Mouse (Mus musculus): ENCODE measurements around the gene Hoxc4. TPM values are rescaled to one million over a fixed set of nuclear protein-coding genes. Genes with fewer than 3 reads are reported as not detected.

The Hoxc4 gene
- polyA plus RNA-seq, 1 experiment from 2014 or later = not detected

DNA sequence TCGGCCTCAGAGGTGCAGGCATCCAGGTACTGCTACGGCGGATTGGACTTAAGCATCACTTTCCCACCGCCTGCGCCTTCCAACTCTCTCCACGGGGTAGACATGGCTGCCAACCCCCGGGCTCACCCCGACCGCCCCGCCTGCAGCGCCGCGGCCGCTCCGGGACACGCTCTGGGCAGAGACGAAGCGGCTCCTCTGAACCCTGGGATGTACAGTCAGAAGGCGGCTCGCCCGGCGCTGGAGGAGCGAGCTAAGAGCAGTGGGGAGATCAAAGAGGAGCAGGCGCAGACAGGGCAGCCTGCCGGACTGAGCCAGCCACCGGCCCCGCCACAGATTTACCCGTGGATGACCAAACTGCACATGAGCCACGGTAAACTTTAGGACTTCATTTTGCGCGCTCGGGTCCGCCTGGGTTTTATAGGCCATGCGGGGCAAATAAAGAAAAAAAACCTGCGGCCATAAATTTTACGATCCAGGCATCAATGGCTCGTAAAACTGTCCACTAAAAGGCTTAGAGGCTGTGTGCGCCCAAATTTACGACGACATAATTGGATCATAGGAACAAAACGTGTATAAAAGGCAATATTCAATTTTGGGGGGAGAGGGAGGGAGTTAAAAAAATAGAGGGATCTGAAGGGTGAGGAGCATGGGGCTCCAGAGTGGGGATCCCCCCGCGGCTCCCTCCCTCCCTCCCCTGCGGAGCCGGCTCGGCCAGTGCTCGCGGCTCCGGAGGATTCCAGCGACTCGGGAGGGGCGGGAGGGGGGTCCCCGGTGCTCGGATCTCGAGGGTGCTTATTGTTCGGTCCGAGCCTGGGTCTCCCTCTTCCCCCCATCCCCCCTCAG is 4.3 kb upstream of the Hoxc4 start:
- H3K27me3 ChIP-seq (ENCODE audit: control insufficient read depth, insufficient read depth, low read length) = peaks cover 98% of the 10 kb centered on the region
- no peak overlapping the region for H3K4me2 ChIP-seq (ENCODE audit: low read length)
- under 1% methylated on average over 57 of the region's 57 CpGs for WGBS
- H3K4me3 ChIP-seq (replicated peaks; ENCODE audit: low read depth, low read length) = no peak overlapping the region
- H3K36me3 ChIP-seq (ENCODE audit: control insufficient read depth, insufficient read depth, low read length) = no peaks in the 10 kb centered on the region
- H3K9me3 ChIP-seq (ENCODE audit: control insufficient read depth, low read length) = no peaks in the 10 kb centered on the region
- no peak for ATAC-seq (ENCODE audit: low FRiP score, low TSS enrichment)
- no peak for DNase-seq
- H3K27ac ChIP-seq (replicated peaks; ENCODE audit: low read depth, low read length) = no peak overlapping the region
- H3K9ac ChIP-seq (replicated peaks; ENCODE audit: low read length) = no peak overlapping the region
- H3K4me1 ChIP-seq (ENCODE audit: control insufficient read depth, insufficient read depth, low read length) = no peaks in the 10 kb centered on the region

DNA sequence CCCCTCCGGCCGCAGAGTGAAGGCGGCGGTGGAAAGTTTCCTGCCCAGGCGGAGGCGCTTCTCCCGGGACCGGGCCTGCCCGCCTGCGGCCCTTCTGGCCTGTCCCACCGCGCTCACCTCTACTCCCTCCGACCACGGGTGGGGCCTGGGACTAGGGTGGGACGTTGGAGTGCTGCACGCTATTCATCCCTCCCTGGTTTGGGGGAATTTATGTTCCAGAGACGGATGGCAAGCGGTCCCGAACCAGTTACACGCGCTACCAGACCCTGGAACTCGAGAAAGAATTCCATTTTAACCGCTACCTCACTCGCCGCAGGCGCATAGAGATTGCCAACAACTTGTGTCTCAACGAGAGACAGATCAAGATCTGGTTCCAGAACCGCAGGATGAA is 3.7 kb upstream of the Hoxc4 start:
- Histone ChIP-seq H3K9me3 (ENCODE audit: control insufficient read depth, low read length) (no peaks in the 10 kb centered on the region), H3K27ac (replicated peaks; ENCODE audit: low read depth, low read length) (no peak overlapping the region), H3K36me3 (ENCODE audit: control insufficient read depth, insufficient read depth, low read length) (no peaks in the 10 kb centered on the region), H3K9ac (replicated peaks; ENCODE audit: low read length) (no peak overlapping the region), H3K4me2 (ENCODE audit: low read length) (no peak overlapping the region), H3K27me3 (ENCODE audit: control insufficient read depth, insufficient read depth, low read length) (peaks cover 98% of the 10 kb centered on the region), H3K4me1 (ENCODE audit: control insufficient read depth, insufficient read depth, low read length) (no peaks in the 10 kb centered on the region), H3K4me3 (replicated peaks; ENCODE audit: low read depth, low read length) (no peak overlapping the region)
- WGBS = under 1% methylated on average over 28 of the region's 28 CpGs
- no peak for DNase-seq
- ATAC-seq (ENCODE audit: low FRiP score, low TSS enrichment) = no peak

- H3K9me3 ChIP-seq (ENCODE audit: control insufficient read depth, low read length) = no peaks in the 10 kb centered on the region
- H3K27me3 ChIP-seq (ENCODE audit: control insufficient read depth, insufficient read depth, low read length) = peaks cover 98% of the 10 kb centered on the region
- no peak overlapping the region for H3K9ac ChIP-seq (replicated peaks; ENCODE audit: low read length)
- H3K4me1 ChIP-seq (ENCODE audit: control insufficient read depth, insufficient read depth, low read length) = no peaks in the 10 kb centered on the region
- ATAC-seq (ENCODE audit: low FRiP score, low TSS enrichment) = no peak
- H3K4me3 ChIP-seq (replicated peaks; ENCODE audit: low read depth, low read length) = no peak overlapping the region
- DNase-seq = no peak
- 2% methylated on average over 19 of the region's 19 CpGs for WGBS
- no peak overlapping the region for H3K27ac ChIP-seq (replicated peaks; ENCODE audit: low read depth, low read length)
- H3K4me2 ChIP-seq (ENCODE audit: low read length) = no peak overlapping the region
- H3K36me3 ChIP-seq (ENCODE audit: control insufficient read depth, insufficient read depth, low read length) = no peaks in the 10 kb centered on the region
These were observed 3.1 kb upstream of the Hoxc4 start for GRCm38 (mm10) chr15:103015406-103016166.

DNA sequence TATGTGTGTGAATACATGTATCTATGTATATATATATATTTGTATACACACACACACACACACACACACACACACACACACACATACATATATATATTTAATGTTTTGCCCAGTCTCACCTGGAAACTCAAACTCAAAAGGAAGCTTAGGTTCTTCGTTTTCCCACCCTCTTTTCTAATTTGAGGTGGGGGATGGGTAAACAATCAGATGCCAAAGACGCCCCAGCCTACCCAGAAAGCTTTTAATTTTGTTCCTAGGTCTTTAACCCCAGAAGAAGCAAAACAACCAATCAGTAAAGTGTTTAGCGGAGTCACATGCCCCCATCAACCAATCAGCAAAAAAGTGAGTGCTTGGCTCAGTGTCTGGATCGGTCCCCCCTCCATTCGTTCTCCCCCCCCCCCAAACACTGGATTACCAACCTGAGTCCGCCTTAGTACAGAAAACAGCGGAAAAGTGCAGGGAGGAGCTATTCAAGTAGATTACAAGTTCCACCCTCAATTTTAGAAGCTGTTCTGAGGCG is 2.2 kb downstream of the Hoxc4 start:
- DNase-seq = no peak
- H3K4me2 ChIP-seq (ENCODE audit: low read length) = no peak overlapping the region
- H3K4me1 ChIP-seq (ENCODE audit: control insufficient read depth, insufficient read depth, low read length) = no peaks in the 10 kb centered on the region
- H3K36me3 ChIP-seq (ENCODE audit: control insufficient read depth, insufficient read depth, low read length) = no peaks in the 10 kb centered on the region
- no peak for ATAC-seq (ENCODE audit: low FRiP score, low TSS enrichment)
- H3K9me3 ChIP-seq (ENCODE audit: control insufficient read depth, low read length) = no peaks in the 10 kb centered on the region
- H3K27me3 ChIP-seq (ENCODE audit: control insufficient read depth, insufficient read depth, low read length) = peaks cover 100% of the 10 kb centered on the region
- H3K4me3 ChIP-seq (replicated peaks; ENCODE audit: low read depth, low read length) = no peak overlapping the region
- 1% methylated on average over 8 of the region's 8 CpGs for WGBS
- H3K9ac ChIP-seq (replicated peaks; ENCODE audit: low read length) = no peak overlapping the region
- H3K27ac ChIP-seq (replicated peaks; ENCODE audit: low read depth, low read length) = no peak overlapping the region

DNA sequence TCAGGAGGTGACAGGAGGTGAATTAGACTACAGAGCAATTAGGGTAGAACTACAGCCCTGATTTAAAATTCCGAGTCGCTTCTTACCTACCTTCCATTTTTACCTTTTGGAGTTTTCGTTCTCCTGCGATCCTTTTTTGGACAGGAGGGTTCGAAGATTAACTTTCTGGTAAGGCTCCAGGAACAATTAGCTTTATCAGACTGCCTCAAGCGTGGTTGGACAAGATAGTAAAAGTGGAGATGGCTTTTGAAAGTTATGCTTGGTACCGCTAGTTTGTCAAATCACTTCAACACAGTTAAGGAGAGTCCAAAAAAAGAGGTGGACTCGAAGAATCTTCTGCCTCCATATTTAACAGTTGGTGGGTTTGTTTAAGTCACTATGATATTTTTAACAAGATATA is 2.8 kb downstream of the Hoxc4 start:
- H3K27ac ChIP-seq (replicated peaks; ENCODE audit: low read depth, low read length) = no peak overlapping the region

GRCm38 (mm10) chr15:103024131-103024530 is 5.4 kb downstream of the Hoxc4 start:
- no peak overlapping the region for H3K27ac ChIP-seq (replicated peaks; ENCODE audit: low read depth, low read length)
- H3K4me2 ChIP-seq (ENCODE audit: low read length) = no peak overlapping the region
- H3K9ac ChIP-seq (replicated peaks; ENCODE audit: low read length) = no peak overlapping the region

More for the DNA sequence above, 2.8 kb downstream of the Hoxc4 start:
- H3K4me3 ChIP-seq (replicated peaks; ENCODE audit: low read depth, low read length) = no peak overlapping the region
- H3K9ac ChIP-seq (replicated peaks; ENCODE audit: low read length) = no peak overlapping the region
- no peaks in the 10 kb centered on the region for H3K36me3 ChIP-seq (ENCODE audit: control insufficient read depth, insufficient read depth, low read length)
- H3K9me3 ChIP-seq (ENCODE audit: control insufficient read depth, low read length) = no peaks in the 10 kb centered on the region
- no peaks in the 10 kb centered on the region for H3K4me1 ChIP-seq (ENCODE audit: control insufficient read depth, insufficient read depth, low read length)
- H3K27me3 ChIP-seq (ENCODE audit: control insufficient read depth, insufficient read depth, low read length) = peaks cover 100% of the 10 kb centered on the region
- no peak for DNase-seq
- WGBS = 9% methylated on average over 8 of the region's 8 CpGs
- no peak for ATAC-seq (ENCODE audit: low FRiP score, low TSS enrichment)
- H3K4me2 ChIP-seq (ENCODE audit: low read length) = no peak overlapping the region

GRCm38 (mm10) chr15:103027266-103028235 is 8.8 kb downstream of the Hoxc4 start:
- 2% methylated on average over 43 of the region's 43 CpGs for WGBS
- DNase-seq = no peak
- H3K27me3 ChIP-seq (ENCODE audit: control insufficient read depth, insufficient read depth, low read length) = peaks cover 99% of the 10 kb centered on the region
- H3K9me3 ChIP-seq (ENCODE audit: control insufficient read depth, low read length) = no peaks in the 10 kb centered on the region
- no peak for ATAC-seq (ENCODE audit: low FRiP score, low TSS enrichment)
- no peak overlapping the region for H3K27ac ChIP-seq (replicated peaks; ENCODE audit: low read depth, low read length)
- no peak overlapping the region for H3K9ac ChIP-seq (replicated peaks; ENCODE audit: low read length)
- H3K36me3 ChIP-seq (ENCODE audit: control insufficient read depth, insufficient read depth, low read length) = no peaks in the 10 kb centered on the region
- H3K4me1 ChIP-seq (ENCODE audit: control insufficient read depth, insufficient read depth, low read length) = no peaks in the 10 kb centered on the region
- no peak overlapping the region for H3K4me2 ChIP-seq (ENCODE audit: low read length)
- H3K4me3 ChIP-seq (replicated peaks; ENCODE audit: low read depth, low read length) = no peak overlapping the region

More at GRCm38 (mm10) chr15:103024131-103024530, 5.4 kb downstream of the Hoxc4 start:
- no peaks in the 10 kb centered on the region for H3K36me3 ChIP-seq (ENCODE audit: control insufficient read depth, insufficient read depth, low read length)
- DNase-seq = no peak
- no peaks in the 10 kb centered on the region for H3K4me1 ChIP-seq (ENCODE audit: control insufficient read depth, insufficient read depth, low read length)
- H3K9me3 ChIP-seq (ENCODE audit: control insufficient read depth, low read length) = no peaks in the 10 kb centered on the region
- ATAC-seq (ENCODE audit: low FRiP score, low TSS enrichment) = no peak
- 0% methylated on average over 2 of the region's 2 CpGs for WGBS
- peaks cover 100% of the 10 kb centered on the region for H3K27me3 ChIP-seq (ENCODE audit: control insufficient read depth, insufficient read depth, low read length)
- no peak overlapping the region for H3K4me3 ChIP-seq (replicated peaks; ENCODE audit: low read depth, low read length)

DNA sequence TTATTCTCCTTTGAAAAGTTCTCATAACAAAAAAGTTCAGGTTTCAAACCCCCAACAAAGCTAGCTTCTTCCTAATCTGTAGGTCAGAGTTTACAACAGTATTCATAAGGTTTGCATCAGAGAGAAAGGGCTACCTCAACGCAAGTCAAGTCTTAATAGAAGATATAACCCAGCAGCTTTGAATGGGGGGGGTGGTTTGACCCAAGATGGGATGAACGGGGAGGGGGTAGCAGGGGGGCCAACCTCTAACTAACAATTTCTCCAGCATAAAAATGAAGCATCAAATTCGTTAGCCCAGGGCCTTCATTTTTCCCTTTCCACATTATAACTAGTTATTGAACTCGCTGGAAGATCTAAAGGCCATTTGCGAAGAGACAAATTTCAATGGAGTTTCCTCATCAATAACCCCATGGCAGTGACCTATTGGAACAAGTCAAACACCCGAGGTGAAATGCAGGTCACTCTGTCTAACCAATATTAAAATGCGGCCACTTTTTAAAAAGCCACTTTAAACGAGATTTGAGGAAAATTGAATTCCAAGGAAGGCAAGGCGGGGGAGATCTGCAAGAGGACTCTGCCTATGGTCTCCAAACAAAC is 10.3 kb downstream of the Hoxc4 start:
- DNase-seq (no peak), ATAC-seq (ENCODE audit: low FRiP score, low TSS enrichment) (no peak)
- Histone ChIP-seq H3K4me2 (ENCODE audit: low read length) (no peak overlapping the region), H3K9ac (replicated peaks; ENCODE audit: low read length) (no peak overlapping the region), H3K36me3 (ENCODE audit: control insufficient read depth, insufficient read depth, low read length) (no peaks in the 10 kb centered on the region), H3K27me3 (ENCODE audit: control insufficient read depth, insufficient read depth, low read length) (peaks cover 97% of the 10 kb centered on the region), H3K27ac (replicated peaks; ENCODE audit: low read depth, low read length) (no peak overlapping the region), H3K9me3 (ENCODE audit: control insufficient read depth, low read length) (no peaks in the 10 kb centered on the region), H3K4me3 (replicated peaks; ENCODE audit: low read depth, low read length) (no peak overlapping the region), H3K4me1 (ENCODE audit: control insufficient read depth, insufficient read depth, low read length) (no peaks in the 10 kb centered on the region)
- 10% methylated on average over 9 of the region's 9 CpGs for WGBS

All from midbrain, embryonic 14.5 days (tissue).